Mouse (Mus musculus): Measurements from ENCODE around the gene Pcsk7. TPM values are rescaled to one million over a fixed set of nuclear protein-coding genes. Genes with fewer than 3 reads are reported as not detected.

The Pcsk7 gene
- total and polyA plus RNA-seq, 3 experiments, result 12.7 to 14.3 TPM; not detected in 1

DNA sequence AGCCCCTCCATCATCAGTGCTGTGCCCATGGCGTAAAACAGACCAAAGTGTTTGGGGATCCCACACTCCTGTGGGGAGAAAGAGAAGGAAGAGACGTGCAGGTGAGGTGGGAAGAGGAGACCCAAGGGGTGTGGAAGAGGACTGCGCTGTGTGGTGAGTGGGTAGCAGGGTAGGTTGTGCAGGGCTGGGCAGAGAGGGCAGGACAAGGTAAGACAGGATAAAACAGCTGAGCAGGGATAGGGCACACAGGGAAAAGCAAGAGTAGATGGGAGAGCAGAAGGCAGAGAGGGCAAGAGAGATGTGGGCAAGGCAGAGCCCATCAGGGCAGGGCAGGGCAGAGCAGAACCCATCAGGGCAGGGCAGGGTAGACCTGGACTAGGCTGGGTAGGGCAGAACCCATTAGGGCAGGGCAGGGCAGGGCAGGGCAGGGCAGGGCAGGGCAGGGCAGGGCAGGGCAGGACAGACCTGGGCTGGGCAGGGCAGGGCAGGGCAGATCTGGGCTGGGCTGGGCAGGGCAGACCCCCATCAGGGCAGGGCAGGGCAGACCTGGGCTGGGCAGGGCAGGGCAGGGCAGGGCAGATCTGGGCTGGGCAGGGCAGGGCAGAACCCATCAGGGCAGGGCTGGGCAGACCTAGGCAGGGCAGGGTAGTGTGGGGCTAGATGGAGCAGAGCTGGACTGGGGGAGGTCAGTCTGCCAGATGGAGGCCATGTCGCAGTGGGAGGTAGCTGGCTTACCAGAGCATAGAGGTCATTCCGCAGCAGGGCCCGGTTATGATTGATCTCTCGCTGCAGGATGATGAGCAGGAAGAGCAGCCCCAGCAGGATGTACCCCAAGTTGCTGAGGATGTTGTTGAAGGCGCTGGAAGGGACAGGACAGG lies 37.6 kb downstream of the Pcsk7 start (continued):
- no peak for TF ChIP-seq SMC3 (IDR thresholded peaks at IDR 0.05; ENCODE audit: low read depth, low read length)

DNA sequence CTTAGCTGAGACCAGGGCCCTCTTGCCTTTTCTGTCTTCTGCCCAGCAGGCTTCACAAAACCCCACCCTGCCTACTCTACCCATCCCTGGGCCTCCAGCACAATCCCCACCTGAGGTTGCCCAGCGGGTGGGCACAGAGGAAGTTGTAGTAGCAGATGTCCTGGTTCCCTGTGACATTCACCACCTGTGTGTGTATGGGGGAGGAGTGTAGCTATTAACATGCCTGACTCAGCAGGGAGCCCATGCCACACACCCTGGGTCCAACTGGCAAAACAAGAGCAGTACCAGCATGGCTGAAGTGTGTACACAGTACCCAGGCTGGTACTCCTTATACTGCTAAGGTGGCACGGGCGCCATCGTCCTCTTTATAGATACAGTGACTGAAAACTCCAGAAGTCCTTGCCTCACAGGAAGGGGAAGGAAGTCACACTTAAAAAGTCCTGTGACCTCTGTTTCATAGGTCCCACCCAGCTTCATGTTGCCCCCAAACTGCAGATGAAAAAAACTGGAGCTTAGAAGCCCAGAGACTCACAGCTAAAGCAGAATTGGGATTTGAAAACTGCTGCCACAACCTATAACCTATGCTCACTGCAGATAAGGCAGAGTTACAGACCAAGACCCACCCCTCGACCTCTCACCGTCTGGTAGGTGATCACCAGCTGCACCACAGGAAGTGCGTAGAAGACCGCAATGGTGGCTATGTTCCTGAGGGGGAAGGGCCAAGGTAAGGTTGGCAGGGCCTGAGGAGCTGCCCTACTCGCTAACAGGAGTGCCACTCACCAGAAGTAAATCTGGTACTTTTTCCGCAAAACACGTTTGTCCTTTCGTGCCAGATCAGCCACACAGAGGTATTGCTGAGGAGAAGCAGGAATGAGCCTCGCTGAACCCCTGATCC lies 38.5 kb downstream of the Pcsk7 start:
- Histone ChIP-seq H3K27ac (ENCODE audit: control insufficient read depth, low read depth, low read length) (no peak overlapping the region), H3K79me2 (ENCODE audit: control insufficient read depth, insufficient read depth, low read length, poor library complexity) (no peaks in the 10 kb centered on the region), H3K9ac (ENCODE audit: control insufficient read depth, low read depth, low read length, poor library complexity, severe bottlenecking) (no peak overlapping the region), H3K27me3 (ENCODE audit: control insufficient read depth in 1 of 2, insufficient read depth in 2 of 2, low read length in 2 of 2) (no peaks in the 10 kb centered on the region), H3K4me1 (ENCODE audit: control insufficient read depth in 1 of 2, insufficient read depth in 2 of 2, low read length in 2 of 2) (no peaks in the 10 kb centered on the region), H3K9me3 (replicated peaks; ENCODE audit: insufficient read depth, low read length) (no peaks in the 10 kb centered on the region), H3K36me3 (ENCODE audit: control insufficient read depth in 1 of 2, insufficient read depth in 2 of 2, low read length in 2 of 2) (peaks cover 0 to 2% of the 10 kb centered on the region in 2 experiments; a peak in 2 of 4 replicates), H3K4me3 (ENCODE audit: control insufficient read depth in 1 of 2, insufficient read depth in 1 of 2, low read depth in 2 of 2, low read length in 2 of 2) (no peak overlapping the region)
- no peak for DNase-seq (ENCODE audit: low read depth, low spot score)
- TF ChIP-seq ZKSCAN1 (IDR thresholded peaks at IDR 0.05; ENCODE audit: low read depth, low read length), result no peak
- no peak for TF ChIP-seq SIN3A (IDR thresholded peaks at IDR 0.05; ENCODE audit: low read length)
- TF ChIP-seq GABPA (IDR thresholded peaks at IDR 0.05; ENCODE audit: low read depth, low read length), result no peak
- no peak for TF ChIP-seq MXI1 (IDR thresholded peaks at IDR 0.05; ENCODE audit: low read depth, low read length)
- TF ChIP-seq NELFE (IDR thresholded peaks at IDR 0.05; ENCODE audit: low read depth, low read length), result no peak
- TF ChIP-seq ELF1 (IDR thresholded peaks at IDR 0.05; ENCODE audit: low read depth, low read length), result no peak
- TF ChIP-seq TBP (IDR thresholded peaks at IDR 0.05; ENCODE audit: low read depth, low read length), result no peak
- TF ChIP-seq BHLHE40 (IDR thresholded peaks at IDR 0.05; ENCODE audit: borderline replicate concordance, low read depth, low read length), result no peak
- TF ChIP-seq ZMIZ1 (IDR thresholded peaks at IDR 0.05; ENCODE audit: low read depth, low read length), result no peak
- no peak for TF ChIP-seq MYB (IDR thresholded peaks at IDR 0.05; ENCODE audit: low read depth, low read length)
- TF ChIP-seq ETS1 (IDR thresholded peaks at IDR 0.05; ENCODE audit: low read depth, low read length), result no peak
- TF ChIP-seq CTCF (IDR thresholded peaks at IDR 0.05 in 2 of 3, conservative IDR thresholded peaks at IDR 0.05 in 1 of 3; ENCODE audit: control insufficient read depth in 1 of 3, insufficient read depth in 1 of 3, low read depth in 2 of 3, low read length in 3 of 3, poor library complexity in 1 of 3, severe bottlenecking in 1 of 3), result no peak
- no peak for TF ChIP-seq RCOR1 (IDR thresholded peaks at IDR 0.05; ENCODE audit: low read depth, low read length)
- no peak for TF ChIP-seq ZC3H11A (IDR thresholded peaks at IDR 0.05; ENCODE audit: low read depth, low read length)

DNA sequence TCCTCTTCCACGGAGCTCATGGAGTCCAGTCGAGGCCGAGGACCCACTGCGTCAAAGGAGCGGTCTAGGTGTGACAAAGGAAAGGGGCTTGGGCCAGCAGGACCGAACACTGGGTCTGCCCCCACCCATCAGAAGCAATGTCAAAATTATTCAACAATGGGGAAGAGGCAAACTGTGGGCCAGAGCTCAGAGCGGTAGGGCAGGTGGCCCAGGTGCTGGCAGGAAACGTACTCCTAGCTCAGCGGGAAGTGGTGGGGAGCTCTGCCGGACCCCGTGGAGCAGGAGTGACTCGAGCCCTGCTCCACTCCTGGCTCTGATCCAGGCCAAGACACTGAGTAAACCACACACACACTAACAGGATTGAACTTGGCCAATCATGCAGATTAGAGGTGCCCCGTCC lies 39.4 kb downstream of the Pcsk7 start:
- H3K27me3 ChIP-seq (ENCODE audit: control insufficient read depth in 1 of 2, insufficient read depth in 2 of 2, low read length in 2 of 2), result no peaks in the 10 kb centered on the region
- H3K9ac ChIP-seq (ENCODE audit: control insufficient read depth, low read depth, low read length, poor library complexity, severe bottlenecking), result no peak overlapping the region
- H3K27ac ChIP-seq (ENCODE audit: control insufficient read depth, low read depth, low read length), result no peak overlapping the region
- H3K9me3 ChIP-seq (replicated peaks; ENCODE audit: insufficient read depth, low read length), result no peaks in the 10 kb centered on the region
- no peaks in the 10 kb centered on the region for H3K4me1 ChIP-seq (ENCODE audit: control insufficient read depth in 1 of 2, insufficient read depth in 2 of 2, low read length in 2 of 2)
- H3K4me3 ChIP-seq (ENCODE audit: control insufficient read depth in 1 of 2, insufficient read depth in 1 of 2, low read depth in 2 of 2, low read length in 2 of 2), result no peak overlapping the region
- no peak for DNase-seq (ENCODE audit: low read depth, low spot score)
- TF ChIP-seq TBP (IDR thresholded peaks at IDR 0.05; ENCODE audit: low read depth, low read length) (no peak), RCOR1 (IDR thresholded peaks at IDR 0.05; ENCODE audit: low read depth, low read length) (no peak), NELFE (IDR thresholded peaks at IDR 0.05; ENCODE audit: low read depth, low read length) (no peak), JUND (IDR thresholded peaks at IDR 0.05; ENCODE audit: low read depth, low read length) (no peak), POLR2A (IDR thresholded peaks at IDR 0.05; ENCODE audit: control insufficient read depth in 1 of 2, insufficient read depth in 1 of 2, low read depth in 1 of 2, low read length in 2 of 2, poor library complexity in 1 of 2) (no peak), BHLHE40 (IDR thresholded peaks at IDR 0.05; ENCODE audit: borderline replicate concordance, low read depth, low read length) (no peak), MEF2A (IDR thresholded peaks at IDR 0.05; ENCODE audit: extremely low read depth, insufficient replicate concordance, low read depth, low read length, poor library complexity, severe bottlenecking) (no peak), ELF1 (IDR thresholded peaks at IDR 0.05; ENCODE audit: low read depth, low read length) (no peak), MAZ (IDR thresholded peaks at IDR 0.05; ENCODE audit: low read depth, low read length) (no peak), MAX (IDR thresholded peaks at IDR 0.05; ENCODE audit: low read length) (no peak), ZKSCAN1 (IDR thresholded peaks at IDR 0.05; ENCODE audit: low read depth, low read length) (no peak), EP300 (IDR thresholded peaks at IDR 0.05; ENCODE audit: low read depth in 1 of 2, low read length in 2 of 2) (no peak), TAL1 (IDR thresholded peaks at IDR 0.05; ENCODE audit: low read length) (no peak), POLR2AphosphoS2 (IDR thresholded peaks at IDR 0.05; ENCODE audit: low read length) (no peak)
- no peaks in the 10 kb centered on the region for H3K79me2 ChIP-seq (ENCODE audit: control insufficient read depth, insufficient read depth, low read length, poor library complexity)
- H3K36me3 ChIP-seq (ENCODE audit: control insufficient read depth in 1 of 2, insufficient read depth in 2 of 2, low read length in 2 of 2), result peaks cover 0 to 2% of the 10 kb centered on the region in 2 experiments; a peak in 2 of 4 replicates

Data from MEL (cell line).